Mouse (Mus musculus): ENCODE results near the gene Gnas. TPM values are rescaled to one million over a fixed set of nuclear protein-coding genes. Genes with fewer than 3 reads are reported as not detected.

Gene Gnas
- total and polyA plus RNA-seq, 2 experiments, result 201 to 417 TPM

- Histone ChIP-seq H3K4me3 (ENCODE audit: insufficient read depth, low read depth, low read length) (no peak overlapping the region), H3K27ac (replicated peaks; ENCODE audit: insufficient read depth, low read depth, low read length) (no peak overlapping the region), H3K9ac (ENCODE audit: low read depth, low read length) (no peak overlapping the region), H3K36me3 (ENCODE audit: control insufficient read depth, insufficient read depth, low read length) (no peaks in the 10 kb centered on the region), H3K4me1 (ENCODE audit: control insufficient read depth, insufficient read depth, low read length) (no peaks in the 10 kb centered on the region), H3K79me2 (ENCODE audit: control insufficient read depth, insufficient read depth, low read length) (no peaks in the 10 kb centered on the region), H3K27me3 (ENCODE audit: control insufficient read depth, insufficient read depth, low read length) (peaks cover 7% of the 10 kb centered on the region)
- 50% methylated on average over 27 of the region's 27 CpGs for WGBS
- TF ChIP-seq POLR2A (IDR thresholded peaks at IDR 0.05; ENCODE audit: extremely low read depth, insufficient read depth, low read length) (no peak), CTCF (IDR thresholded peaks at IDR 0.05; ENCODE audit: low read depth, low read length) (no peak)
- DNase-seq (ENCODE audit: extremely low read depth, low read depth, low spot score), result no peak
Observed at GRCm38 (mm10) chr2:174300186-174300585, 16.1 kb downstream of the Gnas start.

GRCm38 (mm10) chr2:174300666-174301065, 16.5 kb downstream of the Gnas start:
- TF ChIP-seq POLR2A (IDR thresholded peaks at IDR 0.05; ENCODE audit: extremely low read depth, insufficient read depth, low read length), result no peak
- TF ChIP-seq CTCF (IDR thresholded peaks at IDR 0.05; ENCODE audit: low read depth, low read length), result no peak
- H3K27ac ChIP-seq (replicated peaks; ENCODE audit: insufficient read depth, low read depth, low read length), result no peak overlapping the region
- no peaks in the 10 kb centered on the region for H3K4me1 ChIP-seq (ENCODE audit: control insufficient read depth, insufficient read depth, low read length)
- H3K27me3 ChIP-seq (ENCODE audit: control insufficient read depth, insufficient read depth, low read length), result peaks cover 3% of the 10 kb centered on the region
- H3K36me3 ChIP-seq (ENCODE audit: control insufficient read depth, insufficient read depth, low read length), result no peaks in the 10 kb centered on the region
- 56% methylated on average over 22 of the region's 22 CpGs for WGBS
- no peak overlapping the region for H3K9ac ChIP-seq (ENCODE audit: low read depth, low read length)
- H3K4me3 ChIP-seq (ENCODE audit: insufficient read depth, low read depth, low read length), result no peak overlapping the region
- no peaks in the 10 kb centered on the region for H3K79me2 ChIP-seq (ENCODE audit: control insufficient read depth, insufficient read depth, low read length)
- DNase-seq (ENCODE audit: extremely low read depth, low read depth, low spot score), result no peak

- Histone ChIP-seq H3K27ac (replicated peaks; ENCODE audit: insufficient read depth, low read depth, low read length) (no peak overlapping the region), H3K27me3 (ENCODE audit: control insufficient read depth, insufficient read depth, low read length) (peaks cover 3% of the 10 kb centered on the region; the same call in 1 of the 2 replicates), H3K4me1 (ENCODE audit: control insufficient read depth, insufficient read depth, low read length) (no peaks in the 10 kb centered on the region), H3K79me2 (ENCODE audit: control insufficient read depth, insufficient read depth, low read length) (no peaks in the 10 kb centered on the region), H3K4me3 (ENCODE audit: insufficient read depth, low read depth, low read length) (no peak overlapping the region), H3K36me3 (ENCODE audit: control insufficient read depth, insufficient read depth, low read length) (no peaks in the 10 kb centered on the region), H3K9ac (ENCODE audit: low read depth, low read length) (no peak overlapping the region)
- no peak for TF ChIP-seq POLR2A (IDR thresholded peaks at IDR 0.05; ENCODE audit: extremely low read depth, insufficient read depth, low read length)
- no peak for TF ChIP-seq CTCF (IDR thresholded peaks at IDR 0.05; ENCODE audit: low read depth, low read length)
- WGBS, result 74% methylated on average over 6 of the region's 6 CpGs
- DNase-seq (ENCODE audit: extremely low read depth, low read depth, low spot score), result no peak
Observed at GRCm38 (mm10) chr2:174302526-174302925, 18.4 kb downstream of the Gnas start.

GRCm38 (mm10) chr2:174305646-174306045, 21.5 kb downstream of the Gnas start:
- no peaks in the 10 kb centered on the region for H3K79me2 ChIP-seq (ENCODE audit: control insufficient read depth, insufficient read depth, low read length)
- H3K9ac ChIP-seq (ENCODE audit: low read depth, low read length), result no peak overlapping the region
- no peak for TF ChIP-seq CTCF (IDR thresholded peaks at IDR 0.05; ENCODE audit: low read depth, low read length)
- TF ChIP-seq POLR2A (IDR thresholded peaks at IDR 0.05; ENCODE audit: extremely low read depth, insufficient read depth, low read length), result no peak
- H3K27ac ChIP-seq (replicated peaks; ENCODE audit: insufficient read depth, low read depth, low read length), result no peak overlapping the region
- no peaks in the 10 kb centered on the region for H3K36me3 ChIP-seq (ENCODE audit: control insufficient read depth, insufficient read depth, low read length)
- no peak for DNase-seq (ENCODE audit: extremely low read depth, low read depth, low spot score)
- no peaks in the 10 kb centered on the region for H3K27me3 ChIP-seq (ENCODE audit: control insufficient read depth, insufficient read depth, low read length)
- no peaks in the 10 kb centered on the region for H3K4me1 ChIP-seq (ENCODE audit: control insufficient read depth, insufficient read depth, low read length)
- H3K4me3 ChIP-seq (ENCODE audit: insufficient read depth, low read depth, low read length), result no peak overlapping the region
- 16% methylated on average over 5 of the region's 5 CpGs for WGBS

- TF ChIP-seq CTCF (IDR thresholded peaks at IDR 0.05; ENCODE audit: low read depth, low read length) (no peak), POLR2A (IDR thresholded peaks at IDR 0.05; ENCODE audit: extremely low read depth, insufficient read depth, low read length) (no peak)
- Histone ChIP-seq H3K79me2 (ENCODE audit: control insufficient read depth, insufficient read depth, low read length) (no peaks in the 10 kb centered on the region), H3K27me3 (ENCODE audit: control insufficient read depth, insufficient read depth, low read length) (no peaks in the 10 kb centered on the region), H3K4me1 (ENCODE audit: control insufficient read depth, insufficient read depth, low read length) (no peaks in the 10 kb centered on the region), H3K36me3 (ENCODE audit: control insufficient read depth, insufficient read depth, low read length) (no peaks in the 10 kb centered on the region), H3K9ac (ENCODE audit: low read depth, low read length) (no peak overlapping the region), H3K4me3 (ENCODE audit: insufficient read depth, low read depth, low read length) (no peak overlapping the region), H3K27ac (replicated peaks; ENCODE audit: insufficient read depth, low read depth, low read length) (no peak overlapping the region)
- 85% methylated on average over 3 of the region's 3 CpGs for WGBS
- DNase-seq (ENCODE audit: extremely low read depth, low read depth, low spot score), result no peak
Observed at GRCm38 (mm10) chr2:174307903-174308302, 23.8 kb downstream of the Gnas start.

- Histone ChIP-seq H3K79me2 (ENCODE audit: control insufficient read depth, insufficient read depth, low read length) (no peaks in the 10 kb centered on the region), H3K4me1 (ENCODE audit: control insufficient read depth, insufficient read depth, low read length) (no peaks in the 10 kb centered on the region), H3K4me3 (ENCODE audit: insufficient read depth, low read depth, low read length) (no peak overlapping the region), H3K36me3 (ENCODE audit: control insufficient read depth, insufficient read depth, low read length) (no peaks in the 10 kb centered on the region), H3K9ac (ENCODE audit: low read depth, low read length) (no peak overlapping the region), H3K27ac (replicated peaks; ENCODE audit: insufficient read depth, low read depth, low read length) (no peak overlapping the region), H3K27me3 (ENCODE audit: control insufficient read depth, insufficient read depth, low read length) (no peaks in the 10 kb centered on the region)
- TF ChIP-seq CTCF (IDR thresholded peaks at IDR 0.05; ENCODE audit: low read depth, low read length) (peak; percentile 65), POLR2A (IDR thresholded peaks at IDR 0.05; ENCODE audit: extremely low read depth, insufficient read depth, low read length) (no peak)
- 16% methylated on average over 7 of the region's 7 CpGs for whole genome bisulfite sequencing
- no peak for DNase-seq (ENCODE audit: extremely low read depth, low read depth, low spot score)
Observed at GRCm38 (mm10) chr2:174310913-174311514, 26.9 kb downstream of the Gnas start.
